Mouse (Mus musculus) kidney, adult 18-20 months (tissue): Measurements from ENCODE around the gene Daglb.
"Not testable (repeated sequence)": the region's sequence is repeated elsewhere in the genome, so short reads cannot be mapped to it uniquely, and the experiment has no call there.

Source experiments
- DNase-seq: peaks from one replicate; pipeline ENCODE4 v3.0.0; 2021

Daglb gene

GRCm38 (mm10) chr5:143487998-143488397 lies 23.6 kb downstream of the Daglb start:
- no peak for DNase-seq

DNA sequence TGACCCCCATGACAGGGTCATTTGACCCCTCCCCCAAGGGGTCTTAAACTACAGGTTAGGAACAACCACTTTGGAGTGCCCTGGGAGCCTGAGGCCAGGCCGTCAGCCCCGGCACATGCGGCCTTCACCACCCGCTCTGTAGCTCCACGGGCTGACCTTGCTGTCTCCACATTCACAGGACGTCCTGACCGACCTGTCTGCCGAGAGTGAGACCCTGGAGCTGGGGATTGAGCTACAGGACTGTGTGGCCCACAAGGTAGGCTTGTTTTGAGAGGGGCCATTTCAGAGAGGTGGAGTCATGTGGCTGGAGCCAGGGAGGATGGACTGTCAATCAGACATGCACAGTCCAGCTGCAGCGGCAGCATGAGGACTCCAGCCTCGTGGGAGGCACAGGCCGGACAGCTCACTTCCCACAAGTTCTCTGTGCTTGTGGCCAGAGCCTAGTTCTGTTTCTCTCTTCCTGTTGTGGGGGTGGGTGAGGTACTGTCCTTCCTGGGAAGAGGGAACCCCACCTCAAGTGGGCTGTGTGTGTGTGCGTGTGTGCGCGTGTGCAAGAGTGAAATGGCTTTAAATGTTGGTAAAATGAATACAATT lies 25.5 kb downstream of the Daglb start:
- DNase-seq = no peak

- DNase-seq = no peak
These were observed 27.4 kb downstream of the Daglb start for GRCm38 (mm10) chr5:143491736-143492135.

- DNase-seq = no peak
These were observed 28.8 kb downstream of the Daglb start for GRCm38 (mm10) chr5:143493163-143493562.

DNA sequence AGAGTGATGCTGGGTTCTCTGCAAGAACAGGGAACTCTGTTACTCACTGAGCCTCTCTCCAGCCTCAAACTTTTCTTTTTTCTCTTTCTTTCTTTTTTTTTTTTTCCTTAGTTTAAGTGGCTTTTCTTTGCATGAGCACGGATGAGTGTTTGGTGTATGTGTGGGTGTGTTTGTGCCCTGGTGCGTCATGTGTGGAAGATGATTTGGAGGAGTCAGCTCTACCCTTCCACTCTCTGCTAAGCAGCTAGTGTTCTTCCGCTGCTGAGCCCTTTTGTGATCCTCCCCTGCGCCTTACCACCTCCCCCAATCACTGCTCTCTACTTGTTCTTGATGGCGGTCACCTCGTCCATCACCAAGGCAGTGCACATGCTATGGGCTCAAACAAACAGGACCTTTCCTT lies 31.3 kb downstream of the Daglb start:
- DNase-seq = no peak

- no peak for DNase-seq
These were observed 33.1 kb downstream of the Daglb start for GRCm38 (mm10) chr5:143497451-143497850.

- DNase-seq = no peak
These were observed 34.8 kb downstream of the Daglb start for GRCm38 (mm10) chr5:143499197-143499596.

DNA sequence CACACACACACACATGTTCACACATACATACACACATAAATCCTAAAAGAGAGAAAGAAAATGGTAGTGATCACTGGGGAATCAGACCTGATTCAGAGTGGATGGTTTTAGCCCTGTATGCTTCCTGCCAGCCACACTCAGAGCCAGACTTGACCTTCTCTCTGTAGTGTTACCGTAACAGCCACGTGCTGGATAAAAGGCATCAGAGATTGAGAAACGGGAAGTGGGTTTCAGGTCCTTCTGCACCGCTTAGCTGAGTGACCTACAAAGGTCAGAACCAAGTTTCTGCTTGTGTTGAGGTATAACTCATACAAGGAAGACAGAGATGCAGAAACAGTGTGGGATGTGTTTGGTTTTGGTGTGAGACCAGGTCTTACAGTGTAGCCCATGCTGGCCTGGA lies 35.3 kb downstream of the Daglb start:
- no peak for DNase-seq

DNA sequence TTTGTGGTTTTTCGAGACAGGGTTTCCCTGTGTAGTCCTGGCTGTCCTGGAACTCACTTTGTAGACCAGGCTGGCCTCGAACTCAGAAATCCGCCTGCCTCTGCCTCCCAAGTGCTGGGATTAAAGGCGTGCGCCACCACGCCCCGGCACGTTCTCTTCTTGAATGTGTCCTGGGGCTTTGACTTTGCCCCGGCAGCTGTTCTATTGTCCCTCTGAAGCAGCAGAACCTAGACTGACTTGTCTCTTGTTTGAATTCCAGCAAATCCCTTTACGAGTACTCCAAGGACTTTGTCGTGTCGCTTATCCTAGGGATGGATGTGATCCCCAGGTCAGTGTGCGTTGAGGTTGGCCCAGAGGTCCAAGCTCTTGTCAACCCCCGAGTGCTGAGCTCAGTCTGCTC lies 36.3 kb downstream of the Daglb start:
- not testable (repeated sequence) for DNase-seq

DNA sequence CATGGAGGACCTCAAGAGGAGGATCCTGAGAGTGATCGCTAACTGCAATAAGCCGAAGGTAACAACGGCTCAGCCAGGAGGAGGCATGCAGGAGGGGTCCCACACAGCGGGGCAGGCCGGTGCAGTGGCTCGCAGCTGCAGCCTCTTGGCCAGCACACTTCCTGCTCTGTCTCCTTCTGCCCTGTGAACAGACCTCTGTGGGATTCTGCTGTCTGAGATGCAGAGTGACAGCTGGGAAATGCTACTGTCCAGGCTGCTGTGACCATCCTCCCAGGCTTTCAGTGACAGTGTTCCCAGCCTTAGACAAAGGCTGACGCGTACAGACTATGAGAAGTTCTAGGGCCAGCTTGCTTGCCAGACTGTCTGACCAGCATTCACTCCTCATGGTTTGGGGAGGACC lies 36.8 kb downstream of the Daglb start:
- DNase-seq = no peak

GRCm38 (mm10) chr5:143501649-143502048 lies 37.3 kb downstream of the Daglb start:
- no peak for DNase-seq

DNA sequence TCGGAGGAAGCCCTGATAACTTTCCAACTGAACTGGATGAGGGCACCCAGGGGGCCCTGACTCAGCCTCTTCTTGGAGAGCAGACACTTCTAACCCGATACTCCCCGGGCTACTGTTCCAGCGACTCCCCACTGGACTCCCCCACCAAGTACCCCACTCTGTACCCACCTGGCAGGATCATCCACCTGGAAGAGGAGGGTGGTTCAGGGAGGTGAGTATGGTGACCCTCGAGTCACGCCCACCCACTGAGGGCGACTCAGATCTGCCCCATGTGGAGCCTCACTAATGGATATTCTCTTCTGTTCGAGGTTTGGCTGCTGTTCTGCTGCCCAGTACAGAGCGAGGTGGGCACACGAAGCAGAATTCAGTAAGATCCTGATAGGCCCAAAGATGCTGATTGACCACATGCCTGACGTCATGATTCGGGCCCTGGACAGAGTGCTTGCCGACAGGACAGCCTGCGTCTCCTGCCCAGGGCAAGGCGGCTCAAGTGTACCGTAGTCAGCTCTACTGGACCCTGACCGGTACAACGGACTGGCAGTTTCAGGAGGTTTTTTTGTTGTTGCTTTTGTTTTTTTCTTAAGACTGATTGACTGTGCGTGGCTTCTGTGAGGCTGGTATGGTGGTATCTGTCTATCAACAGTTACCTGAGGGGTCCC lies 38.6 kb downstream of the Daglb start:
- no peak for DNase-seq

DNA sequence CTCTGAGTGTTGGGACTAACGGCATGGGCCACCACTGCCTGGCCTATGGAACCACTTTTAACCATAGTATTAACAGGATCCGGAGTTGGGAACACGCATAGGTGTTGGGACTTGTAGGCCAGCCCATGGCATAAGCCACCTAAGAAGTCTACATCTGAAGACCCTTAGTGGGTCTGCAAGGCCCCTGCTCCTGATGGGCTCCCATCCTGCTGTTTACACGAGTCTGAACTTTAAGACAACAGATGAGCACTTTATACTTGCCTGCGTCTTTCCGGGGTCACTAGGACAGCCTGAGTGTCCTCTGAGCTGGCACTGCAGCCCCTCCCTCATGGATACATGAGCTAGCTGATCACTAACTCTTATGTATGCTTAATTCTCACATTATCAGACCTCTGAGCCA lies 39.4 kb downstream of the Daglb start:
- no peak for DNase-seq

GRCm38 (mm10) chr5:143504453-143504852 lies 40.1 kb downstream of the Daglb start:
- no peak for DNase-seq

GRCm38 (mm10) chr5:143505056-143505455 lies 40.7 kb downstream of the Daglb start:
- DNase-seq = no peak

DNA sequence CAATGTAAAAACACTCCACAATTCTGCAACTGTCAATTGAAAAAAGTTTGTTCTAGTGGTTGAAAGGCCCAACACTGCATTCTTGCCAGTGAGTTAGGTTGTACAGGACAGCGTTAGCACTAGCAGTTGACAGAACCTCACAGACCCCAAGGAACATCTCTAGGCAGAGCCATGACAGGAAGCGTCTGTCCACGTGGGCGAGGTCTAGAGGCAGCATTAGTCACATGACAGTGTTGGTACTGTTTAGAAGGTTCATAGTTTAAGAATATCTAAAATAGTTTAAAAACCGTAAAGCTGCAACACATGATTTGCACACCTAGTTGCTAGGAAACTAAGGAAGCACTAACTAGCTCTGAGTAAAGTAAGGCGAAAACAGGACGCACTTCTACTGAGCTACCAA lies 41.2 kb downstream of the Daglb start:
- no peak for DNase-seq

GRCm38 (mm10) chr5:143509294-143509693 lies 44.9 kb downstream of the Daglb start:
- DNase-seq = no peak

GRCm38 (mm10) chr5:143509737-143510136 lies 45.4 kb downstream of the Daglb start:
- no peak for DNase-seq

GRCm38 (mm10) chr5:143511577-143511976 lies 47.2 kb downstream of the Daglb start:
- DNase-seq = no peak

- no peak for DNase-seq
These were observed 47.9 kb downstream of the Daglb start for GRCm38 (mm10) chr5:143512305-143512704.

- no peak for DNase-seq
These were observed 50.5 kb downstream of the Daglb start for GRCm38 (mm10) chr5:143514878-143515277.

GRCm38 (mm10) chr5:143517005-143517404 lies 52.6 kb downstream of the Daglb start:
- no peak for DNase-seq

- DNase-seq = no peak
These were observed 53.1 kb downstream of the Daglb start for GRCm38 (mm10) chr5:143517436-143517835.

- DNase-seq = no peak
These were observed 53.7 kb downstream of the Daglb start for GRCm38 (mm10) chr5:143518045-143518591.

DNA sequence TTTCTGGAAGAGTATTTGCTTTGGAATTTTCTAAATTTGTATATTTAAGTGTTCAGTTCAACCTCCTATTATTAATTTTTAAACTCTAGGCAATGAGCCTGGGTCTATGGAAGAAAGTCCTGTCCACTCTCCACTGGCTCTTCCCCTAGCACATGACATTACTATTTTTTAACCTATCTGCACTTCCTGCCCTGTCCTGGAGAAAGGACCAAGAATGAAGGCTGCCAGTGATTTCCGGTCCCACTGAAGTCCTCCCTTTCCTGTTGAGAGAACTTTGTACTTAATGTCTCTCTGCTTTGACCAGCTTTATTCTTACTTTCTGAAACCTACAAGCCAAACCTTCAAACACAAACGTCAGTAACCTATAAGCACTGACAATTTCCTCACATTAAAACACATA lies 56.0 kb downstream of the Daglb start:
- DNase-seq = no peak
